Mouse (Mus musculus) olfactory bulb, adult 2 months (tissue): ENCODE results near the gene BC048671.

Source experiments
- CTCF ChIP-seq: fragments of 200-500 bp; IDR thresholded peaks from 2 replicates; pipeline ENCODE4 v1.5.1; 2012; ENCODE audit warnings: low read depth, mild to moderate bottlenecking, low read length, moderate library complexity; ENCODE audit not compliant: insufficient read depth
- POLR2A ChIP-seq: fragments of 200-500 bp; IDR thresholded peaks from 2 replicates; pipeline ENCODE4 v1.6.1; 2012; ENCODE audit warnings: mild to moderate bottlenecking, low read depth, low read length, moderate library complexity; ENCODE audit not compliant: insufficient read depth

DNA sequence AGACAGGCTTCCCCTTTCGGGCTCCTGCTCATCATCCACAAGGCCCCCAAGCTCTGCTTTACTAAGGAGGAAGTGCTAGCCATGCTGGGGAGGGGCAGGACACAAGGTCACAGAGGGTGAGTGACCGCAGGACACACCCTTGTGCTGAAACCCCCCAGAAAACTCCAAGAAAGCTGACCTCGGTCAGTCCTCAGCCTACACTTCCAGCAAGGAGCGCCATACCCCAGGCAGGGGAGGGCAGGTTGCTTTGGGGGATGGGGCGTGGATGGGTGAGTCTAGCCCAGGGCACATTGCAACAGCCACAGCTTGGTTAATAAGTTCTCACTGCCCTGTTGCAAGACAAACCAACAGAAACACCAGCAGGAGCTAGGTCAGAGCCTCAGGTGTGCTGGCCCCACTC lies 19.4 kb downstream of the BC048671 start:
- TF ChIP-seq CTCF (no peak), POLR2A (no peak)
